Mouse (Mus musculus) cerebellum, postnatal 10 days (tissue): ENCODE data around the gene Trim3.
A peak's percentile ranks its signal among the peaks of the same experiment; 100 is the strongest.

ENCODE experiments used
- DNase-seq, 2 experiments: peaks; one replicate each; pipeline ENCODE4 v3.0.0; 2021; ENCODE audit warnings: mixed read lengths in 2 of 2

Trim3 gene

GRCm38 (mm10) chr7:105602860-105603623 is 30.3 kb downstream of the Trim3 start:
- DNase-seq, result peak; percentile 89 to 91

GRCm38 (mm10) chr7:105590097-105590496 is 43.3 kb downstream of the Trim3 start:
- no peak for DNase-seq

- no peak for DNase-seq
These were observed 45.0 kb downstream of the Trim3 start for GRCm38 (mm10) chr7:105588325-105588912.

GRCm38 (mm10) chr7:105581959-105582358 is 51.4 kb downstream of the Trim3 start:
- no peak for DNase-seq

- peak; percentile 96 to 97 for DNase-seq
These were observed 52.2 kb downstream of the Trim3 start, which contains the start of gene Apbb1 for GRCm38 (mm10) chr7:105581094-105581703. Gene Apbb1, minus strand, starts transcription at chr7:105581653.

- peak; percentile 77 to 79 for DNase-seq
These were observed 52.7 kb downstream of the Trim3 start for GRCm38 (mm10) chr7:105580627-105581089.

GRCm38 (mm10) chr7:105578481-105578880 is 54.9 kb downstream of the Trim3 start:
- DNase-seq, result peak; percentile 59 to 62

- peak; percentile 17 to 22 for DNase-seq
These were observed 55.9 kb downstream of the Trim3 start for GRCm38 (mm10) chr7:105577377-105577871.

- DNase-seq, result no peak
These were observed 57.1 kb downstream of the Trim3 start for GRCm38 (mm10) chr7:105576166-105576748.

- peak; percentile 17 to 26 for DNase-seq
These were observed 58.8 kb downstream of the Trim3 start for GRCm38 (mm10) chr7:105574537-105574936.

GRCm38 (mm10) chr7:105572949-105573348 is 60.4 kb downstream of the Trim3 start:
- DNase-seq, result peak; percentile 14 to 19

- peak; percentile 48 to 53 for DNase-seq
These were observed 62.6 kb downstream of the Trim3 start for GRCm38 (mm10) chr7:105570756-105571155.

GRCm38 (mm10) chr7:105569512-105570496 is 63.6 kb downstream of the Trim3 start:
- peak; percentile 94 to 96 for DNase-seq

- peak; percentile 91 to 94 for DNase-seq
These were observed 64.3 kb downstream of the Trim3 start for GRCm38 (mm10) chr7:105568988-105569471.

GRCm38 (mm10) chr7:105568583-105568982 is 64.8 kb downstream of the Trim3 start:
- peak; percentile 88 to 93 for DNase-seq

GRCm38 (mm10) chr7:105565071-105565836 is 68.1 kb downstream of the Trim3 start:
- DNase-seq, result peak; percentile 49 to 60

- DNase-seq, result no peak
These were observed 70.0 kb downstream of the Trim3 start for GRCm38 (mm10) chr7:105563367-105563766.

- DNase-seq, result no peak
These were observed 71.1 kb downstream of the Trim3 start for GRCm38 (mm10) chr7:105562317-105562716.

- peak; percentile 22 to 30 for DNase-seq
These were observed 74.4 kb downstream of the Trim3 start for GRCm38 (mm10) chr7:105559016-105559415.

- peak; percentile 42 to 57 for DNase-seq
These were observed 75.7 kb downstream of the Trim3 start for GRCm38 (mm10) chr7:105557671-105558070.

GRCm38 (mm10) chr7:105556406-105556805 is 77.0 kb downstream of the Trim3 start:
- peak; percentile 19 to 49 for DNase-seq
